Mouse (Mus musculus) heart, adult 2 months (tissue): ENCODE results near the gene Slc22a6.

Experiments
- CTCF ChIP-seq: fragments of 200-600 bp; IDR thresholded peaks from 2 replicates; pipeline ENCODE4 v1.8.1; 2022; ENCODE audit warnings: antibody characterized with exemption, mild to moderate bottlenecking, moderate library complexity
- POLR2A ChIP-seq: fragments of 200-500 bp; IDR thresholded peaks from 2 replicates; pipeline ENCODE4 v1.6.1; 2011; ENCODE audit warnings: mild to moderate bottlenecking, low read depth, low read length, control low read depth; ENCODE audit not compliant: insufficient read depth

DNA sequence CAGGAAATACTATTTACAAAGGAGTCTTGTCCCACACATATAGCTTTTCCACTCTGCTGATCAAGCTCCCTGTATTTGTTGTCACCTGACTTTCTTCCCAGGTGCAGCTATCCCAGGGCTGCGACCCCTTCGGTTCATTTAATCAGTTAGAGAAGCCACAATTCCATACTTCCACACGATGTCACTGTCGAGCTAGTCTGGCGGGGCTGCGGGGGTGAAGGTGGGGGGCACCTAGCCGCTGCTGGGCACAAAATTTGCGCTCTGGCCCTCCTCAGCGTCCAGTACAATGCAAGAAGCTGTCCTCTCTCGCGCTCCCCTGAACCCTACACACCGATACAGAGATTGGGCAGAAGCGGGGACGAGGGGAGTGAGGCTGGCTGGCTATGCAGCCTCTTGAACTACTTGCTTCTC is 48.4 kb upstream of the Slc22a6 start:
- TF ChIP-seq CTCF (peak; percentile 62), POLR2A (no peak)
